Mouse (Mus musculus): ENCODE data around the gene Sprr2h. TPM values are rescaled to one million over a fixed set of nuclear protein-coding genes. Genes with fewer than 3 reads are reported as not detected.

Sprr2h gene
- not detected in 2 replicates for polyA plus RNA-seq (2015; fragmentation: Nextera tagmentation; extraction: Ambion mirVana)

GRCm38 (mm10) chr3:92385385-92385784 lies at the start of gene Sprr2h:
Gene Sprr2h, plus strand, starts transcription at chr3:92385685.
- Histone ChIP-seq H3K4me2 (no peak within 1 kb of the TSS), H3K4me3 (no peak within 1 kb of the TSS), H3K27ac (replicated peaks) (no peak within 1 kb of the TSS), H3K27me3 (no peaks in the 10 kb centered on the region), H3K36me3 (no peaks in the 10 kb centered on the region), H3K9me3 (no peaks in the 10 kb centered on the region), H3K9ac (no peak within 1 kb of the TSS), H3K4me1 (replicated peaks) (no peaks in the 10 kb centered on the region)
- 98% methylated on average over 1 of the region's 1 CpGs for WGBS
- no peak for ATAC-seq (ENCODE audit: low FRiP score, low read depth)

GRCm38 (mm10) chr3:92336278-92336677 lies 49.2 kb upstream of the Sprr2h start:
- Histone ChIP-seq H3K9me3 (no peaks in the 10 kb centered on the region), H3K36me3 (no peaks in the 10 kb centered on the region), H3K4me3 (no peak overlapping the region), H3K4me1 (replicated peaks) (no peaks in the 10 kb centered on the region), H3K27me3 (no peaks in the 10 kb centered on the region), H3K27ac (replicated peaks) (no peak overlapping the region), H3K4me2 (no peak overlapping the region), H3K9ac (no peak overlapping the region)
- ATAC-seq (ENCODE audit: low FRiP score, low read depth) = no peak
- 94% methylated on average over 1 of the region's 1 CpGs for WGBS

- H3K4me2 ChIP-seq = no peak within 1 kb of the TSS
- H3K9me3 ChIP-seq = no peaks in the 10 kb centered on the region
- no peak within 1 kb of the TSS for H3K27ac ChIP-seq (replicated peaks)
- H3K9ac ChIP-seq = no peak within 1 kb of the TSS
- no peaks in the 10 kb centered on the region for H3K36me3 ChIP-seq
- no peaks in the 10 kb centered on the region for H3K4me1 ChIP-seq (replicated peaks)
- ATAC-seq (ENCODE audit: low FRiP score, low read depth) = no peak
- WGBS = 96% methylated on average over 5 of the region's 5 CpGs
- H3K27me3 ChIP-seq = no peaks in the 10 kb centered on the region
- no peak within 1 kb of the TSS for H3K4me3 ChIP-seq
Measured at GRCm38 (mm10) chr3:92338840-92339239, 46.6 kb upstream of the Sprr2h start, which contains the start of gene Sprr2d. Gene Sprr2d, plus strand, starts transcription at chr3:92339140.

GRCm38 (mm10) chr3:92351843-92352242 lies 33.6 kb upstream of the Sprr2h start, which contains the start of gene Sprr2e:
Gene Sprr2e, plus strand, starts transcription at chr3:92352143.
- 90% methylated on average over 2 of the region's 2 CpGs for WGBS
- Histone ChIP-seq H3K4me1 (replicated peaks) (no peaks in the 10 kb centered on the region), H3K27me3 (no peaks in the 10 kb centered on the region), H3K36me3 (no peaks in the 10 kb centered on the region), H3K27ac (replicated peaks) (no peak within 1 kb of the TSS), H3K4me3 (no peak within 1 kb of the TSS), H3K9ac (no peak within 1 kb of the TSS), H3K4me2 (no peak within 1 kb of the TSS), H3K9me3 (no peaks in the 10 kb centered on the region)
- no peak for ATAC-seq (ENCODE audit: low FRiP score, low read depth)

GRCm38 (mm10) chr3:92361619-92362018 lies 23.9 kb upstream of the Sprr2h start:
- 0 out of 2 replicates have a peak, but pooled peaks cover 4% of the 10 kb centered on the region for H3K9me3 ChIP-seq
- no peaks in the 10 kb centered on the region for H3K36me3 ChIP-seq
- H3K4me3 ChIP-seq = no peak overlapping the region
- H3K4me2 ChIP-seq = no peak overlapping the region
- ATAC-seq (ENCODE audit: low FRiP score, low read depth) = no peak
- H3K4me1 ChIP-seq (replicated peaks) = no peaks in the 10 kb centered on the region
- no peak overlapping the region for H3K27ac ChIP-seq (replicated peaks)
- no peaks in the 10 kb centered on the region for H3K27me3 ChIP-seq
- no peak overlapping the region for H3K9ac ChIP-seq

GRCm38 (mm10) chr3:92364887-92365286 lies 20.6 kb upstream of the Sprr2h start, which contains the start of gene Sprr2f:
Gene Sprr2f, plus strand, starts transcription at chr3:92365187.
- Histone ChIP-seq H3K36me3 (no peaks in the 10 kb centered on the region), H3K27me3 (no peaks in the 10 kb centered on the region), H3K27ac (replicated peaks) (no peak within 1 kb of the TSS), H3K4me3 (no peak within 1 kb of the TSS), H3K4me2 (no peak within 1 kb of the TSS), H3K9ac (no peak within 1 kb of the TSS), H3K9me3 (no peaks in the 10 kb centered on the region), H3K4me1 (replicated peaks) (no peaks in the 10 kb centered on the region)
- WGBS = 68% methylated on average over 3 of the region's 3 CpGs
- no peak for ATAC-seq (ENCODE audit: low FRiP score, low read depth)

- Histone ChIP-seq H3K4me3 (no peak overlapping the region), H3K9ac (no peak overlapping the region), H3K4me1 (replicated peaks) (no peaks in the 10 kb centered on the region), H3K4me2 (no peak overlapping the region), H3K9me3 (no peaks in the 10 kb centered on the region), H3K27me3 (no peaks in the 10 kb centered on the region), H3K27ac (replicated peaks) (no peak overlapping the region), H3K36me3 (no peaks in the 10 kb centered on the region)
- WGBS = 81% methylated on average over 2 of the region's 2 CpGs
- no peak for ATAC-seq (ENCODE audit: low FRiP score, low read depth)
Measured at GRCm38 (mm10) chr3:92373613-92374012, 11.9 kb upstream of the Sprr2h start.

GRCm38 (mm10) chr3:92394301-92394700 lies 8.8 kb downstream of the Sprr2h start:
- no peak overlapping the region for H3K27ac ChIP-seq (replicated peaks)
- no peaks in the 10 kb centered on the region for H3K27me3 ChIP-seq
- no peaks in the 10 kb centered on the region for H3K4me1 ChIP-seq (replicated peaks)
- no peak for ATAC-seq (ENCODE audit: low FRiP score, low read depth)
- no peak overlapping the region for H3K4me3 ChIP-seq
- H3K4me2 ChIP-seq = no peak overlapping the region
- no peaks in the 10 kb centered on the region for H3K36me3 ChIP-seq
- 72% methylated on average over 1 of the region's 1 CpGs for WGBS
- no peaks in the 10 kb centered on the region for H3K9me3 ChIP-seq
- H3K9ac ChIP-seq = no peak overlapping the region

GRCm38 (mm10) chr3:92407691-92408090 lies 22.2 kb downstream of the Sprr2h start, which contains the start of gene Sprr2i:
Gene Sprr2i, plus strand, starts transcription at chr3:92407991.
- 90% methylated on average over 2 of the region's 2 CpGs for WGBS
- H3K4me2 ChIP-seq = no peak within 1 kb of the TSS
- no peaks in the 10 kb centered on the region for H3K4me1 ChIP-seq (replicated peaks)
- no peaks in the 10 kb centered on the region for H3K27me3 ChIP-seq
- no peaks in the 10 kb centered on the region for H3K9me3 ChIP-seq
- ATAC-seq (ENCODE audit: low FRiP score, low read depth) = no peak
- no peak within 1 kb of the TSS for H3K4me3 ChIP-seq
- H3K36me3 ChIP-seq = no peaks in the 10 kb centered on the region
- no peak within 1 kb of the TSS for H3K27ac ChIP-seq (replicated peaks)
- no peak within 1 kb of the TSS for H3K9ac ChIP-seq

GRCm38 (mm10) chr3:92417782-92418181 lies 32.3 kb downstream of the Sprr2h start, which contains the start of gene Sprr2j-ps:
Gene Sprr2j-ps, plus strand, starts transcription at chr3:92418082.
- Histone ChIP-seq H3K36me3 (no peaks in the 10 kb centered on the region), H3K9ac (no peak within 1 kb of the TSS), H3K9me3 (no peaks in the 10 kb centered on the region), H3K4me2 (no peak within 1 kb of the TSS), H3K27me3 (no peaks in the 10 kb centered on the region), H3K27ac (replicated peaks) (no peak within 1 kb of the TSS), H3K4me3 (no peak within 1 kb of the TSS), H3K4me1 (replicated peaks) (no peaks in the 10 kb centered on the region)
- WGBS = 96% methylated on average over 2 of the region's 2 CpGs
- no peak for ATAC-seq (ENCODE audit: low FRiP score, low read depth)

GRCm38 (mm10) chr3:92429323-92429722 lies 43.8 kb downstream of the Sprr2h start, which contains the start of gene Gm9774:
Gene Gm9774, minus strand, starts transcription at chr3:92429423.
- no peak within 1 kb of the TSS for H3K4me3 ChIP-seq
- no peak within 1 kb of the TSS for H3K9ac ChIP-seq
- H3K27me3 ChIP-seq = no peaks in the 10 kb centered on the region
- no peak for ATAC-seq (ENCODE audit: low FRiP score, low read depth)
- no peaks in the 10 kb centered on the region for H3K9me3 ChIP-seq
- no peak within 1 kb of the TSS for H3K27ac ChIP-seq (replicated peaks)
- no peaks in the 10 kb centered on the region for H3K4me1 ChIP-seq (replicated peaks)
- no peak within 1 kb of the TSS for H3K4me2 ChIP-seq
- H3K36me3 ChIP-seq = no peaks in the 10 kb centered on the region
- WGBS = 90% methylated on average over 6 of the region's 6 CpGs

- 93% methylated on average over 2 of the region's 2 CpGs for WGBS
Measured at GRCm38 (mm10) chr3:92432282-92432681, 46.8 kb downstream of the Sprr2h start, which contains the start of gene Sprr2k. Gene Sprr2k, plus strand, starts transcription at chr3:92432582.

More at GRCm38 (mm10) chr3:92432282-92432681, 46.8 kb downstream of the Sprr2h start, which contains the start of gene Sprr2k:
- Histone ChIP-seq H3K36me3 (no peaks in the 10 kb centered on the region), H3K4me2 (no peak within 1 kb of the TSS), H3K4me3 (no peak within 1 kb of the TSS), H3K9ac (no peak within 1 kb of the TSS), H3K9me3 (no peaks in the 10 kb centered on the region), H3K27me3 (no peaks in the 10 kb centered on the region), H3K27ac (replicated peaks) (no peak within 1 kb of the TSS), H3K4me1 (replicated peaks) (no peaks in the 10 kb centered on the region)
- ATAC-seq (ENCODE audit: low FRiP score, low read depth) = no peak

All from hindbrain, embryonic 15.5 days (tissue).